Mouse (Mus musculus) spleen, adult 2 months (tissue): ENCODE measurements at regions not wholly inside any gene's neighbourhood (a gene's known extent, or its start where the extent isn't known, plus 50 kb on each side); places are given as distances from the start of the nearest gene placed in this dataset.

Source experiments
- DNase-seq, 2 experiments: peaks; one replicate each; pipeline versions ENCODE4 v3.0.0 to v3.0.0-alpha.2; 2012 to 2021; ENCODE audit warnings: low spot score in 2 of 2, low read depth in 1 of 2
- H3K27ac ChIP-seq: fragments of 200-500 bp; 2 replicates; pipeline ENCODE4 v1.5.1; 2012; ENCODE audit warnings: low read length, inconsistent platforms; ENCODE audit not compliant: insufficient read depth
- H3K27me3 ChIP-seq: fragments of 200-500 bp; 2 replicates; pipeline ENCODE4 v1.6.1; 2012; ENCODE audit warnings: mild to moderate bottlenecking, moderate library complexity, low read length, inconsistent platforms; ENCODE audit not compliant: control insufficient read depth, insufficient read depth
- H3K36me3 ChIP-seq: fragments of 200-500 bp; 2 replicates; pipeline ENCODE4 v1.6.1; 2012; ENCODE audit warnings: mild to moderate bottlenecking, low read length, inconsistent platforms; ENCODE audit not compliant: control insufficient read depth, insufficient read depth
- H3K4me1 ChIP-seq: fragments of 200-500 bp; 2 replicates; pipeline ENCODE4 v1.6.1; 2011; ENCODE audit warnings: inconsistent platforms; ENCODE audit not compliant: control insufficient read depth, insufficient read depth, insufficient read length
- H3K4me3 ChIP-seq: fragments of 200-500 bp; 2 replicates; pipeline ENCODE4 v1.5.1; 2011; ENCODE audit warnings: mild to moderate bottlenecking, inconsistent platforms; ENCODE audit not compliant: insufficient read depth, insufficient read length; ENCODE audit errors: extremely low read depth
- CTCF ChIP-seq: fragments of 200-500 bp; IDR thresholded peaks from 2 replicates; pipeline ENCODE4 v1.5.1; 2011; ENCODE audit warnings: mild to moderate bottlenecking, inconsistent platforms; ENCODE audit not compliant: insufficient read depth, insufficient read length, insufficient replicate concordance; ENCODE audit errors: extremely low read depth
- POLR2A ChIP-seq: fragments of 200-500 bp; IDR thresholded peaks from 2 replicates; pipeline ENCODE4 v1.6.1; 2011; ENCODE audit warnings: low read depth, low read length, inconsistent platforms
- WGBS: fragments of 180-500 bp; shearing (Covaris S2); methylation state at CpG from one replicate; pipeline ENCODE4 v1.1.7; 2018; 5-methylcytosine and 5-hydroxymethylcytosine counted together

DNA sequence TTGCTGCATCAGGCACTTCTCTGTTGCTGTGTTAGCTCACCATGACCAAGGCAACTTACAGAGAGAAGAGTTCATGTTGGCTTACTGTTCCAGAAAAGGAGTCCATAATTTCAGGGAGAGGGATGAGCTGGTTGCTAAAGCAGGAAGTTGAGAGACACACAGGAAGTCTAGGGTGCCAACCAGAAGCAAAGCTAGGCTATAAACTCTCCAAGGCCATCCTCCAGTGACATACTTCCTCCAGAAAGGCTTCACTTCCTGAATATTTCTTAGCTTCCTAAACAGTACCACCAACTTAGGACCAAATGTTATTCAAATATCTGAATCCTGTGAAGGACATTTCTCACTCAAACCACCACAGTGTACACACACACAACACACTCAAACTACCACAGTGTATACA lies 2010.6 kb downstream of the A830018L16Rik start:
- no peak for TF ChIP-seq POLR2A
- no peak for TF ChIP-seq CTCF
- peaks cover 2% of the 10 kb centered on the region for H3K4me1 ChIP-seq
- H3K4me3 ChIP-seq = no peak overlapping the region

GRCm38 (mm10) chr1:13425601-13426327 lies 2011.9 kb downstream of the A830018L16Rik start:
- peak overlapping the region; percentile 58 for H3K4me3 ChIP-seq
- 24% methylated on average over 9 of the region's 9 CpGs for WGBS
- no peak for TF ChIP-seq CTCF
- TF ChIP-seq POLR2A = no peak
- H3K27me3 ChIP-seq = no peaks in the 10 kb centered on the region
- no peak overlapping the region for H3K27ac ChIP-seq
- DNase-seq = no peak
- H3K4me1 ChIP-seq = peaks cover 2% of the 10 kb centered on the region
- H3K36me3 ChIP-seq = no peaks in the 10 kb centered on the region

More for the DNA sequence above, 2010.6 kb downstream of the A830018L16Rik start:
- H3K36me3 ChIP-seq = no peaks in the 10 kb centered on the region
- no peaks in the 10 kb centered on the region for H3K27me3 ChIP-seq
- DNase-seq = no peak
- H3K27ac ChIP-seq = no peak overlapping the region

- 2% methylated on average over 30 of the region's 30 CpGs for WGBS
- no peaks in the 10 kb centered on the region for H3K27me3 ChIP-seq
- no peak for TF ChIP-seq POLR2A
- TF ChIP-seq CTCF = no peak
- no peaks in the 10 kb centered on the region for H3K36me3 ChIP-seq
- H3K4me1 ChIP-seq = peaks cover 2% of the 10 kb centered on the region
- peak overlapping the region; percentile 58 for H3K4me3 ChIP-seq
- H3K27ac ChIP-seq = peak overlapping the region; percentile 78
- peak; percentile 38 to 50 for DNase-seq
Measured at GRCm38 (mm10) chr1:13426328-13427067, 2012.6 kb downstream of the A830018L16Rik start.

- DNase-seq = no peak
- Histone ChIP-seq H3K4me3 (peak overlapping the region; percentile 58; the same call in 1 of the 2 replicates), H3K27ac (peak overlapping the region; percentile 21; the same call in 1 of the 2 replicates), H3K36me3 (no peaks in the 10 kb centered on the region), H3K27me3 (no peaks in the 10 kb centered on the region), H3K4me1 (peaks cover 2% of the 10 kb centered on the region)
- 61% methylated on average over 5 of the region's 5 CpGs for WGBS
- TF ChIP-seq CTCF = no peak
- TF ChIP-seq POLR2A = no peak
Measured at GRCm38 (mm10) chr1:13427068-13427434, 2013.1 kb downstream of the A830018L16Rik start.

DNA sequence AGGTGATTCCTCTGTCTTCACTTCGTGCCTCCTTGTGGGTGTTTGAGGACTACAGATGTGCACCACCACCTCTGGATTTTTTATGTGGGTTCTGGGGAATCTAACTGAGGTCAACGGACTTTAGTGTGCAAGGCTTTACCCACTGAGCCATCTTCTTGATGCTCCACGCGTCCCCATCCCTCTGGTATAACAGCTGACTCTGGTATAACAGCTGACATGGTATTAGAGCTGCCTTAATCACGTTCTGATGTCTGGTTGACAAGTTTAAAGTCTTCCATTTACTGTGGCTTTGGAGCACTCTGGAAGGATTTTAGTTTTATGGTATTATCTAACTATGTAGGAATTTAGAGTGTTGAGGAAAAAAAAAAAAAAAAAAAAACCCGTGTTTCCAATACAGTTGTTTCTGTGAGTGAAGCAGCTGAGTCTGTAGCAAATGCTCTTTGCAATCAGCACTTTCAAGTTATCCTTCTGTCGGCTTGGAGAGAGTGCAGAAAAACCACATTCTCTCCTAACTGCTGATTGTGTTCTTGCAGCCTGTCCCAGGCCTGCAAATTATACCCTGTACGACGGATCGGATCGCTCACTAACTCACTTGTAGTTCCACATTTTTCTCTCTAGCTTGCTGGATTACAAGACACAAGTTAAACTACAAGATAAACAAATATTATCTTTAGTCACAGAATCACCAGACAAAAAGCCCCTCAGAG lies 2013.7 kb downstream of the A830018L16Rik start:
- WGBS = 82% methylated on average over 11 of the region's 11 CpGs
- H3K4me3 ChIP-seq = no peak overlapping the region
- no peaks in the 10 kb centered on the region for H3K36me3 ChIP-seq
- no peaks in the 10 kb centered on the region for H3K27me3 ChIP-seq
- H3K4me1 ChIP-seq = peaks cover 2% of the 10 kb centered on the region
- TF ChIP-seq CTCF = no peak
- no peak for TF ChIP-seq POLR2A
- H3K27ac ChIP-seq = peak overlapping the region; percentile 21; the same call in 1 of the 2 replicates
- no peak for DNase-seq

GRCm38 (mm10) chr1:13437747-13438394 lies 2024.0 kb downstream of the A830018L16Rik start:
- WGBS = 81% methylated on average over 6 of the region's 6 CpGs
- DNase-seq = no peak
- no peak overlapping the region for H3K4me3 ChIP-seq
- H3K27me3 ChIP-seq = no peaks in the 10 kb centered on the region
- H3K36me3 ChIP-seq = no peaks in the 10 kb centered on the region
- TF ChIP-seq POLR2A (no peak), CTCF (no peak)
- no peaks in the 10 kb centered on the region for H3K4me1 ChIP-seq
- no peak overlapping the region for H3K27ac ChIP-seq
